Mouse (Mus musculus) lung, postnatal 14 days (tissue): ENCODE data around the gene Fndc10.
A peak's percentile ranks its signal among the peaks of the same experiment; 100 is the strongest.
"Not testable (repeated sequence)": the region's sequence is repeated elsewhere in the genome, so short reads cannot be mapped to it uniquely, and the experiment has no call there.

Source experiments
- DNase-seq: peaks from one replicate; pipeline ENCODE4 v3.0.0; 2021

Gene Fndc10

GRCm38 (mm10) chr4:155694111-155694481 is at the start of gene Fndc10:
TSS of gene Fndc10 (plus strand) at chr4:155694342.
- peak; percentile 60 for DNase-seq

- not testable (repeated sequence) for DNase-seq
Measured at GRCm38 (mm10) chr4:155645308-155645707, 48.8 kb upstream of the Fndc10 start, which contains the start of gene Gm10563. TSS of gene Gm10563 (minus strand) at chr4:155645408.

GRCm38 (mm10) chr4:155645721-155646120 is 48.4 kb upstream of the Fndc10 start:
- no peak for DNase-seq

GRCm38 (mm10) chr4:155649355-155649754 is 44.8 kb upstream of the Fndc10 start:
- no peak for DNase-seq

- peak; percentile 37 for DNase-seq
Measured at GRCm38 (mm10) chr4:155651553-155652269, 42.4 kb upstream of the Fndc10 start.

GRCm38 (mm10) chr4:155652283-155653085 is 41.7 kb upstream of the Fndc10 start:
- no peak for DNase-seq

- peak; percentile 43 for DNase-seq
Measured at GRCm38 (mm10) chr4:155653086-155653450, 41.1 kb upstream of the Fndc10 start, which contains the start of gene Mmp23. TSS of gene Mmp23 (minus strand) at chr4:155653384.

- peak; percentile 28 for DNase-seq
Measured at GRCm38 (mm10) chr4:155653451-155654182, 40.5 kb upstream of the Fndc10 start.

- no peak for DNase-seq
Measured at GRCm38 (mm10) chr4:155654183-155654455, 40.0 kb upstream of the Fndc10 start.

- peak; percentile 62 for DNase-seq
Measured at GRCm38 (mm10) chr4:155654456-155655298, 39.5 kb upstream of the Fndc10 start.

GRCm38 (mm10) chr4:155656214-155656751 is 37.9 kb upstream of the Fndc10 start:
- DNase-seq: no peak

- no peak for DNase-seq
Measured at GRCm38 (mm10) chr4:155658961-155659360, 35.2 kb upstream of the Fndc10 start.

- no peak for DNase-seq
Measured at GRCm38 (mm10) chr4:155660641-155661040, 33.5 kb upstream of the Fndc10 start.

GRCm38 (mm10) chr4:155666903-155667302 is 27.2 kb upstream of the Fndc10 start:
- DNase-seq: no peak

- DNase-seq: peak; percentile 97
Measured at GRCm38 (mm10) chr4:155668689-155669597, 25.2 kb upstream of the Fndc10 start, which contains the start of gene Mib2. TSS of gene Mib2 (minus strand) at chr4:155669198.

- no peak for DNase-seq
Measured at GRCm38 (mm10) chr4:155669598-155670075, 24.5 kb upstream of the Fndc10 start.

GRCm38 (mm10) chr4:155670236-155670635 is 23.9 kb upstream of the Fndc10 start:
- not testable (repeated sequence) for DNase-seq

- DNase-seq: no peak
Measured at GRCm38 (mm10) chr4:155672082-155672481, 22.1 kb upstream of the Fndc10 start.

GRCm38 (mm10) chr4:155675991-155676390 is 18.2 kb upstream of the Fndc10 start:
- peak; percentile 35 for DNase-seq

- DNase-seq: not testable (repeated sequence)
Measured at GRCm38 (mm10) chr4:155683670-155684277, 10.4 kb upstream of the Fndc10 start.
